Mouse (Mus musculus): ENCODE measurements around the gene Zfp319. TPM values are rescaled to one million over a fixed set of nuclear protein-coding genes. Genes with fewer than 3 reads are reported as not detected.

Gene Zfp319
- polyA plus RNA-seq, 1 experiment from 2014 or later, result 0.97 TPM

DNA sequence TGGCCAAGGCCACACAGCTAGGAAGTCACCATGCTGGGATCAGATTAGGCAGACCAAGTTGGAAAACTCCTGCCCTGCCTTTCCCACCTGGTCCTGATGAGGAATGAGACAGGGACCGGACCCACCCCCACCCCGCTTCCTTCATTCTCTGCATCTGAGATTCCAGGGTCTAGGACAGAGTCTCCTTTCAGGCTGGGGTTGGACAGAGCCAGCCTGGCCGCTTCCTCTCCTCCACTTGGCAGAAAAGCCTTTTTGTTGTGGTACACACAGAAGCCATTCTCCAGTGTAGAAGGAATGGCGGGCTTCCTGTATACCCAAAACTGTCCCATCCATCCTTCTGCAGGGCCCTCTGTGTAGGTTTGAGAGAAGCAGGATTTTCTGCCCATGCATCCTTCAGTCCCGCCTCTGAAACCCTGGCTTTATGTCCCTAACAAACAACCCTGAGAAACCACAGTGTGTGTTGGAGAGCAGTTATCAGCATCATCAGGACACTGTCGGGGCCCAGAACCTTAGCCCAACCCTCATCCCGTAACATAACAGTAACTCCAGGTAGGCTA, 43.7 kb upstream of the Zfp319 start:
- H3K27ac ChIP-seq (ENCODE audit: low read depth), result no peak overlapping the region
- DNase-seq (no peak), ATAC-seq (no peak)
- H3K9ac ChIP-seq (replicated peaks), result no peak overlapping the region
- H3K4me2 ChIP-seq (ENCODE audit: low read depth, low read length), result no peak overlapping the region
- no peaks in the 10 kb centered on the region for H3K36me3 ChIP-seq (replicated peaks; ENCODE audit: insufficient read depth, low read length)
- TF ChIP-seq CTCF (IDR thresholded peaks at IDR 0.05; ENCODE audit: low read depth), result no peak
- H3K27me3 ChIP-seq (ENCODE audit: insufficient read depth, low read length), result no peaks in the 10 kb centered on the region
- WGBS (ENCODE audit: insufficient replicate concordance), result 76% methylated on average over 7 of the region's 7 CpGs
- no peaks in the 10 kb centered on the region for H3K9me3 ChIP-seq (ENCODE audit: low read length)
- no peak overlapping the region for H3K4me3 ChIP-seq (ENCODE audit: low read depth, low read length)
- peaks cover 7% of the 10 kb centered on the region; the same call in 1 of the 2 replicates for H3K4me1 ChIP-seq (ENCODE audit: insufficient read depth)

DNA sequence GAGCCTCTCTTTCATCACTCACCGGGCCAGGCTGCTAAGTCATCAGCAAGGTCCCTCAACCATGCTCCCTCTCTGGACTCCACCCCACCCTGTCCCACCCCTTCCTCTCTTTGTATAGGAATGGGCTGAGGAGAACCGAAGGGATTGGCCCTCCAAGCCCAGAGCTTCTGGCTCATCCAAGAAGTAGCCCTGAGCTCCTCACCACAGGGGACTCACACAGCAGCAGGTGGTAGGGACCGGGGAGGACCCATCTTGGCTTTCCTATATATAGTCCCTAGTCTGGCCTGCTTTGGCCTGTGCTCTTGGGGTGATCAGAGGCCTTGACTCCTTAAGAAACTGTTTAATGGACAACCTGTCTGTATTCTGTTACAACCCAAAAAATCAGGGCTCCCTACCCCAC, 42.7 kb upstream of the Zfp319 start:
- ATAC-seq (no peak), DNase-seq (no peak)
- Histone ChIP-seq H3K27ac (ENCODE audit: low read depth) (no peak overlapping the region), H3K27me3 (ENCODE audit: insufficient read depth, low read length) (no peaks in the 10 kb centered on the region), H3K9ac (replicated peaks) (no peak overlapping the region), H3K4me1 (ENCODE audit: insufficient read depth) (peaks cover 7% of the 10 kb centered on the region; the same call in 1 of the 2 replicates), H3K4me2 (ENCODE audit: low read depth, low read length) (no peak overlapping the region), H3K36me3 (replicated peaks; ENCODE audit: insufficient read depth, low read length) (no peaks in the 10 kb centered on the region), H3K4me3 (ENCODE audit: low read depth, low read length) (no peak overlapping the region), H3K9me3 (ENCODE audit: low read length) (no peaks in the 10 kb centered on the region)
- WGBS (ENCODE audit: insufficient replicate concordance), result 64% methylated on average over 3 of the region's 3 CpGs
- TF ChIP-seq CTCF (IDR thresholded peaks at IDR 0.05; ENCODE audit: low read depth) (no peak), EP300 (IDR thresholded peaks at IDR 0.05; ENCODE audit: low read depth) (no peak)

DNA sequence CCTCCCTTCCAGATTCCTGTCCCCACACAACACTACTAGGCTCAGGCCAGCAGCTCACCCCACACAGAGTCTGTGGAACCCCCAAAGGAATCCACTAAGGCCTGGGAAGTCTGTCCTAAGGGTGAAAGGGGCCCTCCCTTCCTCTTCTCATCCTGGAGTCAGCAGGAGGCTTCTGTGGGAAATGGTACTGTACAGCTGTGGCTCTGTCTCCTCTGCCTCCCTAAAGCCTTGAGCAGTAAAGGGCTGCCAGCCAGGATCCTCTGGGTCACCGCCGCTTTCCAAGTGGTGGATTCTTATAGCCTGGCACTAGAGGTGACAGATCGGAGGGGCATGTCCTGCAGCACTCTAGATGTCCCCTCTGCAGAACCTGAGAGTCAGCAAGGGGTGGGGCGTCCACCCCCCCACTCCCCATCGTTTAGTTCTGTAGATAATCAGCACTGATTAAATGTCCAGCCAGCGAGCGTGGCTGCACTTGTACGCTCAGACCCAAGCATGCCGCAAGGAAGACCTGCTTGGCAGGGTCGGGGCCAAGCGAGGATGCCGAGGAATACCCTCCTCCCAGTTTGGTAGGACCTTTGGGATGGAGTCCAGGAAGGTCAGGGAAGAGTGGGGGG, 41.7 kb upstream of the Zfp319 start:
- H3K4me2 ChIP-seq (ENCODE audit: low read depth, low read length), result no peak overlapping the region
- H3K9ac ChIP-seq (replicated peaks), result no peak overlapping the region
- no peak overlapping the region for H3K4me3 ChIP-seq (ENCODE audit: low read depth, low read length)
- peaks cover 7% of the 10 kb centered on the region; the same call in 1 of the 2 replicates for H3K4me1 ChIP-seq (ENCODE audit: insufficient read depth)
- WGBS (ENCODE audit: insufficient replicate concordance), result 57% methylated on average over 12 of the region's 12 CpGs
- H3K9me3 ChIP-seq (ENCODE audit: low read length), result no peaks in the 10 kb centered on the region
- no peaks in the 10 kb centered on the region for H3K27me3 ChIP-seq (ENCODE audit: insufficient read depth, low read length)
- ATAC-seq, result no peak
- no peak overlapping the region for H3K27ac ChIP-seq (ENCODE audit: low read depth)
- no peaks in the 10 kb centered on the region for H3K36me3 ChIP-seq (replicated peaks; ENCODE audit: insufficient read depth, low read length)
- no peak for TF ChIP-seq CTCF (IDR thresholded peaks at IDR 0.05; ENCODE audit: low read depth)
- TF ChIP-seq EP300 (IDR thresholded peaks at IDR 0.05; ENCODE audit: low read depth), result no peak
- no peak for DNase-seq

DNA sequence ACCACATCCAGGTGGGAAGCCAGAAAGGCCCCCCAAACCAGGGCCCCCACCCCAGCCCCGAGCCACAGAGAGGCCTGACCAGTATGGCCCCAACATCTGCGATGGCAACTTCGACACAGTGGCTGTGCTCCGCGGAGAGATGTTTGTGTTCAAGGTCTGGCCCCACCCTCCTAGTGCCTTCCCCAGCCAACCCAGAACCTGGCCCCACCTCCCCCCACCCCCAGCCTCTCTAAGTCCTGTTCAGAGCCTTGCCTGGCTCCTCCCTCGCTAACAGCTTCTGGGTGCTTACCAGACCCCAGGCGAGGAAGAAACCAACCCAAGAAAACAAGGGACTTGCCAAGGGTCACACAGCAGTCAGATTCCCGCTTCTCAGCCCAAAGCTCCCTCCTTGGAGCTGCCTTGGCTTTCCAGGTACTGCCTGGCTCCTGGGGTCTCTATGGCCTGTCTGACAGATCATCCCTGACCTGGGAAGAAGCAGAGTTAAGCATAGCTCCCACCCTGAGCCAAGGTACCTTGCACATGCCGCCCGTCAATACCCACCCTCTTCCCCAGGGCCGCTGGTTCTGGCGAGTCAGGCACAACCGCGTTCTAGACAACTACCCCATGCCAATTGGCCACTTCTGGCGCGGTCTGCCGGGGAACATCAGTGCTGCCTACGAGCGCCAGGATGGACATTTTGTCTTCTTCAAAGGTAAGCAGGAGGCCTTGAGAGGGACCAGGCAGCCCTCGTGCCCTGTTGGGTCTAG, 38.0 kb upstream of the Zfp319 start:
- Histone ChIP-seq H3K4me2 (ENCODE audit: low read depth, low read length) (no peak overlapping the region), H3K4me3 (ENCODE audit: low read depth, low read length) (no peak overlapping the region), H3K27ac (ENCODE audit: low read depth) (no peak overlapping the region), H3K27me3 (ENCODE audit: insufficient read depth, low read length) (no peaks in the 10 kb centered on the region), H3K9ac (replicated peaks) (no peak overlapping the region), H3K9me3 (ENCODE audit: low read length) (no peaks in the 10 kb centered on the region), H3K36me3 (replicated peaks; ENCODE audit: insufficient read depth, low read length) (no peaks in the 10 kb centered on the region), H3K4me1 (ENCODE audit: insufficient read depth) (no peaks in the 10 kb centered on the region)
- TF ChIP-seq EP300 (IDR thresholded peaks at IDR 0.05; ENCODE audit: low read depth), result no peak
- TF ChIP-seq CTCF (IDR thresholded peaks at IDR 0.05; ENCODE audit: low read depth), result no peak
- ATAC-seq (peak; percentile 44; the same call in 1 of the 2 replicates), DNase-seq (peak; percentile 39)
- WGBS (ENCODE audit: insufficient replicate concordance), result 48% methylated on average over 20 of the region's 20 CpGs

DNA sequence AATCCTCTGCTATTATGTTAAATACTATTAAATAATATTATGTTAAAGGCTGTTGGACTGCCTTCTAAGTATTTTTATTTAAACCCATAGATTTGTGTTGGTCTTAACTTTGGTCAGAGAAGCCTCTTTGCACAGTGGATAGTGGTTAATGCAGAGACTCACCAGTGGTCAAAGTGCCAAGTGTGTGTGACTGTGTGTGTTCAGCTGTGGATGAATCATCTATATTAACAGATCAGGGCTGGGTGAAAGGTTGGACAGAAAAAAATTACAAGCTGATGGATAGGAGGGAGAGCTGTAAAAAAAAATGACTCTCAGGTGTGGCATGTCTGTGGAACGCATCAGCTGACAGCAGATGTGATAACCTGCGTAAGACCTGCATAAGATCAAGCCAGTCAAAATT, 32.1 kb upstream of the Zfp319 start:
- Histone ChIP-seq H3K27me3 (ENCODE audit: insufficient read depth, low read length) (no peaks in the 10 kb centered on the region), H3K9ac (replicated peaks) (no peak overlapping the region), H3K36me3 (replicated peaks; ENCODE audit: insufficient read depth, low read length) (no peaks in the 10 kb centered on the region), H3K9me3 (ENCODE audit: low read length) (no peaks in the 10 kb centered on the region), H3K4me2 (ENCODE audit: low read depth, low read length) (no peak overlapping the region), H3K4me3 (ENCODE audit: low read depth, low read length) (no peak overlapping the region), H3K4me1 (ENCODE audit: insufficient read depth) (peaks cover 20% of the 10 kb centered on the region), H3K27ac (ENCODE audit: low read depth) (no peak overlapping the region)
- no peak for TF ChIP-seq EP300 (IDR thresholded peaks at IDR 0.05; ENCODE audit: low read depth)
- no peak for TF ChIP-seq CTCF (IDR thresholded peaks at IDR 0.05; ENCODE audit: low read depth)
- 84% methylated on average over 2 of the region's 2 CpGs for WGBS (ENCODE audit: insufficient replicate concordance)
- no peak for DNase-seq
- ATAC-seq, result no peak

DNA sequence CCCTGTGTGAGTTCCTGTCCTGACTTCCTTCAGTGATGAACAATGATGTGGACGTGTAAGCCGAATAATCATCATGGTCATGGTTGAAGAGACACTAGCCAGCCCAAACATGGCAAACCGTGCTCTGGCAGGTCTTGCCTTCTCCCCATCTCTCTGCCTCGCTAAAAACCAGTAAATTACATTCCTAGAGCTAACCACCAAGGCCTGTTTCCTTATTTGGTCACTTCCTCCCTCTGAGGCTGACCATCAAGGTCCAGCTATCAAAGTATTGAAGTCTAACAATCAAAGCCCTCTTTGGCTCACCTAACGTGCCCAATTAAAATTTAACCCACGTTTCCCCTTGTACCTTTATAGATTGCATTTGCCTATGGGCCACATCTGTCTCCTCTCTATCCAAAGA, 30.5 kb upstream of the Zfp319 start:
- DNase-seq (no peak), ATAC-seq (no peak)
- no peaks in the 10 kb centered on the region for H3K36me3 ChIP-seq (replicated peaks; ENCODE audit: insufficient read depth, low read length)
- H3K27ac ChIP-seq (ENCODE audit: low read depth), result no peak overlapping the region
- no peaks in the 10 kb centered on the region for H3K9me3 ChIP-seq (ENCODE audit: low read length)
- no peaks in the 10 kb centered on the region for H3K27me3 ChIP-seq (ENCODE audit: insufficient read depth, low read length)
- 53% methylated on average over 6 of the region's 6 CpGs for WGBS (ENCODE audit: insufficient replicate concordance)
- H3K4me3 ChIP-seq (ENCODE audit: low read depth, low read length), result no peak overlapping the region
- no peak overlapping the region for H3K4me2 ChIP-seq (ENCODE audit: low read depth, low read length)
- no peak overlapping the region for H3K9ac ChIP-seq (replicated peaks)
- TF ChIP-seq CTCF (IDR thresholded peaks at IDR 0.05; ENCODE audit: low read depth), result no peak
- TF ChIP-seq EP300 (IDR thresholded peaks at IDR 0.05; ENCODE audit: low read depth), result no peak
- H3K4me1 ChIP-seq (ENCODE audit: insufficient read depth), result peaks cover 22% of the 10 kb centered on the region
